Mouse (Mus musculus) c-Kit-negative CD71-positive TER-119-positive erythroid progenitor cells, embryonic 14.5 days (primary cell): ENCODE results near the gene Pllp.

Experiments
- DNase-seq: peaks from one replicate; pipeline ENCODE4 v3.0.0-alpha.2; 2013; ENCODE audit warnings: low read depth, low spot score

The Pllp gene

GRCm38 (mm10) chr8:94703972-94704668 lies 8.0 kb upstream of the Pllp start:
- peak; percentile 100 for DNase-seq

- peak; percentile 66 for DNase-seq
These were observed 7.1 kb upstream of the Pllp start for GRCm38 (mm10) chr8:94702844-94703813.

- DNase-seq, result no peak
These were observed 6.1 kb upstream of the Pllp start for GRCm38 (mm10) chr8:94702156-94702555.

- DNase-seq, result no peak
These were observed 4.4 kb upstream of the Pllp start for GRCm38 (mm10) chr8:94700421-94700935.

- DNase-seq, result no peak
These were observed 3.3 kb upstream of the Pllp start for GRCm38 (mm10) chr8:94699366-94699765.

GRCm38 (mm10) chr8:94697956-94698355 lies 1.9 kb upstream of the Pllp start:
- no peak for DNase-seq

- no peak for DNase-seq
These were observed 488 bp upstream of the Pllp start for GRCm38 (mm10) chr8:94696566-94696965.

- DNase-seq, result no peak
These were observed 611 bp downstream of the Pllp start for GRCm38 (mm10) chr8:94695341-94695993.

- no peak for DNase-seq
These were observed 1.4 kb downstream of the Pllp start for GRCm38 (mm10) chr8:94694701-94695100.

GRCm38 (mm10) chr8:94685953-94686352 lies 10.1 kb downstream of the Pllp start:
- no peak for DNase-seq

GRCm38 (mm10) chr8:94684287-94684686 lies 11.8 kb downstream of the Pllp start:
- DNase-seq, result no peak

GRCm38 (mm10) chr8:94682732-94683524 lies 13.2 kb downstream of the Pllp start:
- DNase-seq, result no peak

GRCm38 (mm10) chr8:94680414-94680813 lies 15.7 kb downstream of the Pllp start:
- no peak for DNase-seq

- no peak for DNase-seq
These were observed 17.5 kb downstream of the Pllp start for GRCm38 (mm10) chr8:94678582-94678981.

- no peak for DNase-seq
These were observed 20.2 kb downstream of the Pllp start for GRCm38 (mm10) chr8:94675923-94676322.

- no peak for DNase-seq
These were observed 21.7 kb downstream of the Pllp start for GRCm38 (mm10) chr8:94674384-94674783.

GRCm38 (mm10) chr8:94666456-94667308 lies 29.4 kb downstream of the Pllp start, which contains the start of gene Arl2bp:
Arl2bp (plus strand) TSS chr8:94666600.
- DNase-seq, result peak; percentile 88

GRCm38 (mm10) chr8:94664722-94665121 lies 31.4 kb downstream of the Pllp start:
- no peak for DNase-seq

- no peak for DNase-seq
These were observed 35.7 kb downstream of the Pllp start for GRCm38 (mm10) chr8:94660418-94660817.

GRCm38 (mm10) chr8:94658031-94658430 lies 38.0 kb downstream of the Pllp start:
- no peak for DNase-seq
